In genomic region chr5:135404623-135405022, GRCm38 (mm10) we compare ENCODE assay signal across 7 mouse cellular contexts. TPM values are rescaled to one million over a fixed set of nuclear protein-coding genes. Genes with fewer than 3 reads are reported as not detected.
A peak's percentile ranks its signal among the peaks of the same experiment; 100 is the strongest.
DNase-seq lines count a peak whose midpoint lies in the region; ATAC-seq lines count a peak whose summit lies in the region.

No protein-coding gene starts in this region.

- H3K36me3 ChIP-seq in hindbrain, embryonic 15.5 days = peaks cover 4% of the 10 kb centered on the region; the same call in 1 of the 2 replicates
- no peaks in the 10 kb centered on the region for H3K36me3 ChIP-seq in limb, embryonic 11.5 days (ENCODE audit: control insufficient read depth, insufficient read depth, low read length)

- peak; percentile 86 for ATAC-seq in hindbrain, embryonic 15.5 days (ENCODE audit: low FRiP score, low read depth)
- ATAC-seq in limb, embryonic 11.5 days (ENCODE audit: insufficient number of reproducible peaks, low FRiP score, low TSS enrichment, low read depth) = no peak

- H3K9me3 ChIP-seq in hindbrain, embryonic 15.5 days = no peaks in the 10 kb centered on the region
- no peaks in the 10 kb centered on the region for H3K9me3 ChIP-seq in limb, embryonic 11.5 days (ENCODE audit: control insufficient read depth, low read length)

- no peaks in the 10 kb centered on the region for H3K27me3 ChIP-seq in hindbrain, embryonic 15.5 days
- H3K27me3 ChIP-seq in limb, embryonic 11.5 days (ENCODE audit: control insufficient read depth, insufficient read depth, low read length) = no peaks in the 10 kb centered on the region

- no peak overlapping the region for H3K9ac ChIP-seq in hindbrain, embryonic 15.5 days
- H3K9ac ChIP-seq in limb, embryonic 11.5 days (ENCODE audit: low read length) = no peak overlapping the region

- no peak overlapping the region for H3K27ac ChIP-seq in hindbrain, embryonic 15.5 days (replicated peaks)
- H3K27ac ChIP-seq in limb, embryonic 11.5 days (replicated peaks; ENCODE audit: low read depth, low read length) = no peak overlapping the region

- peak overlapping the region; percentile 40 for H3K4me2 ChIP-seq in hindbrain, embryonic 15.5 days
- H3K4me2 ChIP-seq in limb, embryonic 11.5 days (ENCODE audit: low read depth, severe bottlenecking) = no peak overlapping the region

- peaks cover 8% of the 10 kb centered on the region; the same call in 1 of the 2 replicates for H3K4me1 ChIP-seq in hindbrain, embryonic 15.5 days (replicated peaks)
- H3K4me1 ChIP-seq in limb, embryonic 11.5 days (ENCODE audit: control insufficient read depth, insufficient read depth, low read length) = no peaks in the 10 kb centered on the region

- peak; percentile 96 for DNase-seq in R1 (ENCODE audit: low read depth, low spot score)
- peak; percentile 65 for DNase-seq in embryo, embryonic 10 days (ENCODE audit: low spot score)
- peak; percentile 50 for DNase-seq in limb, embryonic 11.5 days (ENCODE audit: low spot score)
- DNase-seq in right cerebral cortex, postnatal 10 days (ENCODE audit: low spot score in 2 of 2) = peak; percentile 88 to 94
- DNase-seq in gastrocnemius, postnatal 25 days = no peak
- DNase-seq in thymus, postnatal 25 days = no peak

- 0 out of 2 replicates have a peak overlapping the region, but pooled peaks have one; percentile 6 for H3K4me3 ChIP-seq in hindbrain, embryonic 15.5 days
- no peak overlapping the region for H3K4me3 ChIP-seq in limb, embryonic 11.5 days (ENCODE audit: low read depth, low read length)

- WGBS in hindbrain, embryonic 15.5 days = 28% methylated on average over 20 of the region's 20 CpGs
- WGBS in limb, embryonic 11.5 days = 41% methylated on average over 20 of the region's 20 CpGs

RNA-seq across cellular contexts. Expression of gene Pom121, which starts 10.3 kb away (rescaled TPM):
- 11.1 and 11.5 TPM in 2 replicates for polyA plus RNA-seq in hindbrain, embryonic 15.5 days (2015; fragmentation: Nextera tagmentation; extraction: Ambion mirVana)
- polyA plus RNA-seq in limb, embryonic 11.5 days (2014; fragmentation: Nextera tagmentation; extraction: Ambion mirVana) = 21.4 and 21.8 TPM in 2 replicates
- 1 to 10 TPM; 8.3 to 9.4 TPM for total RNA-seq in gastrocnemius, postnatal 25 days (2021)

RNA-seq across cellular contexts. Expression of gene Nsun5, which starts 34.9 kb away (rescaled TPM):
- 31.3 and 34.3 TPM in 2 replicates for polyA plus RNA-seq in hindbrain, embryonic 15.5 days (2015; fragmentation: Nextera tagmentation; extraction: Ambion mirVana)
- 31.5 and 36.1 TPM in 2 replicates for polyA plus RNA-seq in limb, embryonic 11.5 days (2014; fragmentation: Nextera tagmentation; extraction: Ambion mirVana)
- total RNA-seq in gastrocnemius, postnatal 25 days (2021) = 10 to 100 TPM in 1 of 2 experiments, 1 to 10 TPM in 1; 8.9 to 10.2 TPM

RNA-seq across cellular contexts. Expression of gene Trim50, which starts 51.5 kb away (rescaled TPM):
- not detected in 2 replicates for polyA plus RNA-seq in hindbrain, embryonic 15.5 days (2015; fragmentation: Nextera tagmentation; extraction: Ambion mirVana)
- not detected in 2 replicates for polyA plus RNA-seq in limb, embryonic 11.5 days (2014; fragmentation: Nextera tagmentation; extraction: Ambion mirVana)
- not detected for total RNA-seq in gastrocnemius, postnatal 25 days (2021)

RNA-seq across cellular contexts. Expression of gene Fkbp6, which starts 54.8 kb away (rescaled TPM):
- 0.30 and 0.39 TPM in 2 replicates for polyA plus RNA-seq in hindbrain, embryonic 15.5 days (2015; fragmentation: Nextera tagmentation; extraction: Ambion mirVana)
- polyA plus RNA-seq in limb, embryonic 11.5 days (2014; fragmentation: Nextera tagmentation; extraction: Ambion mirVana) = 0.12 and 0.20 TPM in 2 replicates
- not detected for total RNA-seq in gastrocnemius, postnatal 25 days (2021)

Comparison
In these comparisons a context has a peak if more than half of its experiments do, and no peak if none do; other contexts are left out.
1. DNase-seq: peak in R1 (single experiment), embryo, embryonic 10 days (single experiment), limb, embryonic 11.5 days (single experiment) and right cerebral cortex, postnatal 10 days (2 of 2); none in gastrocnemius, postnatal 25 days (single experiment) and thymus, postnatal 25 days (single experiment).